Mouse (Mus musculus) left cerebral cortex, postnatal 25 days (tissue): ENCODE data around the gene Gm11032. TPM values are rescaled to one million over a fixed set of nuclear protein-coding genes. Genes with fewer than 3 reads are reported as not detected.
"Not testable (repeated sequence)": the region's sequence is repeated elsewhere in the genome, so short reads cannot be mapped to it uniquely, and the experiment has no call there.

ENCODE experiments used
- DNase-seq, 2 experiments: peaks; one replicate each; pipeline ENCODE4 v3.0.0; 2022; ENCODE audit warnings: low spot score in 2 of 2, mixed read lengths in 1 of 2
- intact Hi-C: fragments of 180-260 bp; cut with DNase I; formaldehyde crosslinking; loops from one replicate; pipeline ENCODE4 v1.15.1; 2025
- total RNA-seq, 2 experiments: library from RNA; stranded (reverse); gene quantifications; 2 replicates each; pipeline ENCODE4 v1.2.3; 2021

Gm11032 gene
- not detected for total RNA-seq

DNA sequence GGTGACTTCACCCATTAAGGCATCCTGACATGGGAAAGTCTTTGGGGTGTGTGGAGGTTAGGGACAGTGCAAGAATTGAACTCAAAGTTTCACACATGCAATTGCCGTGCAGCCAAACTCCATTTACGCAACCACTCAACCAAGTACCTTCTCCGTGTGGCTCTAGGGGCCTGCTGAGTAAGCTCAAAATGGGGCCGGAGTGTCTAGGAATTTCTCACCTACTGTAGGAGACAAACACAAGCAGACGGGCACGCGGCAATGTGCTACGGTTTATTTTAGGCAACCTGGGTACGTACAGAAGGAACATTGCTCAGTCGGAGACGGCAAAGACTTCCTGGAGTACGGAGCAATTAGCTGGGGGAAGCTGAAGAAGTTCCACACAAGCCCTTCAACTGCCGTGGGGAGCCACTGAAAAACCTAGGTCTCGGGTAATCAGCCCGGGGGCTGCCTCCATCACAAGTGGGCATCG, at the start of gene Gm11032:
Gene Gm11032 (plus strand): TSS at position 51 of the 469 bp plus-strand sequence.
- DNase-seq: peak; percentile 43 to 73
- intact Hi-C loops: no loop called here

DNA sequence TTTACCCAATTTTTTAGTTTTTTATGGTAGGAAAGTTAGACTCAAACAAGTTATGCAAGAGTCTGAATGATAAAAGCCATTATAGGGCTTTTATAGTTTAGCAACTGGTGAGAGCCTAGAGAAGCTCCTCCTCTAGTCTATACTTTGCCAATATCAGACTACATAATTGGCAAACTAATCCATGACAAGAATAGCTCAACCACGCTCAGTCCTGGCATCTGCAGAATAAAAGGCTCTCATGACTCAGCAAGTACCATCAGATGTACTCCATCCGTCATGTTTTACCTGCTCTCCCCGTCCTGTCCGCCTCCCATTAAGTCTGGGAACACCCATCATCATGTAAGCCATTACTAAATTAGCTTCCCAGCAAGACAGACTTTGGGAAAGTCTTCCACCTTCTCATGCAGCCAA, 48.4 kb upstream of the Gm11032 start:
- peak; percentile 24 to 57 for DNase-seq
- intact Hi-C loops: no loop called here

DNA sequence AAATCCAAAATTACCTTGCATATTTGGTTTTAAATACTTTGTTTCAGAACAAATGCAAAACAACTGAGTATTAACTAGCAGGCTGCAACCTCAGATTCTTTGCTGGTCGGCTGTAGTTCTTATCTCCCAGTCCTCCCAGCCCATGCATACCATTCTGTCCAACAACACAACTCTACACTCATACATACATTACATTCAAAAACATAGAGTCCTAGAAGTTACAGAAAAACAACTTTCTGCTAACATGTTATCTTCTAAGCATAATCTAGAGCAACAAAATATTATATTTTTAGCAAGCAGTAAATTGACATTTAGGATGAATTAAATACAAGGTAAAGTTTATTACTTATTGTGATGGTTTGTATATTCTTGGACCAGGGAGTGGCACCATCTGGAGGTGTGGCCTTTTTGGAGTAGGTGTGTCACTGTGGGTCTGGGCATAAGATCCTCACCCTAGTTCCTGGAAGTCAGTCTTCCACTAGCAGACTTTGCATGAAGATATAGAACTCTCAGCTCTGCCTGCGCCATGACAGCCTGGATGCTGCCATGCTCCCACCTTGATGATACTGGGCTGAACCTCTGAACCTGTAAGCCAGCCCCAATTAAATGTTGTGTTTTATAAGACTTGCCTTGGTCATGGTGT, 43.7 kb upstream of the Gm11032 start:
- intact Hi-C loops, DNase-seq: not testable (repeated sequence)

DNA sequence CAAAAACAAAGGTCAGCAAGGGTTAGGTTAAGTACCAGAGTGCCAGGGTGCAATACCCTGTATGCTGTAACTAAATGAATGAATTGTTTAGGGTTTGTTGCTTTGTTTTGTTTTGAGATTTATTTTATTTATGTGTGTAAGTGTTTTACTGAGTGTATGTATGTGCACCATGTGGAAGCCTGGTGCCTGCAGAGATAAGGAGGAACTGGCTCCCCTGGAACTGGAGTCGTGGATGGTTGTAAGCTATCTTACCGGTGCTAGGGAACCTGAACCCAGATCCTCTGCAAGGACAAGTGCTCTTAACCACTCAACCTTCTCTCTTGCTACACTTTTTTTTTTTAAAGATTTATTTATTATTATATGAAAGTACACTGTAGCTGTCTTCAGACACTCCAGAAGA, 42.8 kb upstream of the Gm11032 start:
- DNase-seq: no peak
- intact Hi-C loops: no loop called here

DNA sequence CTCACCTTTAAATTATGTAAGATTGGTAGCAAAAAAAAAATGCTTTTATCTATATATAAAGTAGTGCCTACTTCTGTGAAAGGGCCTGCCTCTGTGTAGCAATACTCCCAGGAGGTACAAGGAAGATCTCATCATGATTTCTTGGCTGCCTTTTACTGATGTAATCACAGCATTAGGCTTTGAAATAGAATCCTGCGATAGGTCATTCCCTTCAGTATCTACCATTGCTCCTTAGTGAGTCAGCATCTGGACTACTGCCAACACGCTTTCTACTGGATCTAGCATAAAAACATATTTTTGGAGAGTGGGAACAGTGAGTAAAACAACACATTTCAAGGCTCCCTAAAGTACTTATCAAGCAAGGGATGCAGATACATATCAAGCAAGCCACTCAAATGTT, 41.2 kb upstream of the Gm11032 start:
- DNase-seq: peak; percentile 45 to 67
- intact Hi-C loops: no loop called here

DNA sequence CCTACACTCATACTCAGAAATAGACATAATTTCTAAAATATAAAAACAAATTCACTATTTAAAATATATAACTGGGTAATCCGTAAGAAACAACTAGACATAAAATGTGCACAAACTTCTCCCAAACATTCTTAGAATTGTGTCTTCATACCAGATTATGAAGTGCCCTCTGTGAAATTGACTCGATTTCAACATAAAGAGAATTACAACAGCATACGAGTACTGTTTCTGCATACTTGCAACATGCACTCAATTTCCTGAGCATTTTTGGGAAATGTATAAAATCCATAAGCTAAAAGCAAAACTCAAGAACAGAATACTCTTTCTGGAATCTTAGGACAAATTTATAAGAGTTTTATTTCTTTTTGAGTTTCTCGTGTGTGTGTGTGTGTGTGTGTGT, 28.1 kb upstream of the Gm11032 start:
- intact Hi-C loops: loop anchor here (5.0 kb wide), 1 partner anchor 45 kb away; the partner anchor contains the start of gene Ascc2

DNA sequence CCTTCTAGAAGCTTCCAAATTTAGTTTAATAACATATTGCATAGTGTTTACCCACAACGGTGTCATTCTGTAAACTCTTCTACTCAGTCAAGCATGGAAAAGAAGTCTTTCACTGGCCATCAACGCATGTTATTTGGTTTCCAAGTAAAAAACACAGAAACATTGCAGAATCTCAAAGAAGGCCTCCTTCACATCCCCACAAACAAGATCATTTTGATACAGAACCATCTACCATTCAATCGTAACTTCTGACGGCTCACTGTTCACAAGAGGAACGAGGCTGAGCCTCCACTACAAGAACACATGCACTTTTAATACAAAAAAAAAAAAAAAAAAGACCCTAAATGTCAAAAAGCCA, 26.4 kb upstream of the Gm11032 start:
- intact Hi-C loops: loop anchor here (5.0 kb wide), 1 partner anchor 44 kb away; the partner anchor contains the start of gene Ascc2
- DNase-seq: no peak

More for the DNA sequence above, 28.1 kb upstream of the Gm11032 start:
- no peak for DNase-seq

DNA sequence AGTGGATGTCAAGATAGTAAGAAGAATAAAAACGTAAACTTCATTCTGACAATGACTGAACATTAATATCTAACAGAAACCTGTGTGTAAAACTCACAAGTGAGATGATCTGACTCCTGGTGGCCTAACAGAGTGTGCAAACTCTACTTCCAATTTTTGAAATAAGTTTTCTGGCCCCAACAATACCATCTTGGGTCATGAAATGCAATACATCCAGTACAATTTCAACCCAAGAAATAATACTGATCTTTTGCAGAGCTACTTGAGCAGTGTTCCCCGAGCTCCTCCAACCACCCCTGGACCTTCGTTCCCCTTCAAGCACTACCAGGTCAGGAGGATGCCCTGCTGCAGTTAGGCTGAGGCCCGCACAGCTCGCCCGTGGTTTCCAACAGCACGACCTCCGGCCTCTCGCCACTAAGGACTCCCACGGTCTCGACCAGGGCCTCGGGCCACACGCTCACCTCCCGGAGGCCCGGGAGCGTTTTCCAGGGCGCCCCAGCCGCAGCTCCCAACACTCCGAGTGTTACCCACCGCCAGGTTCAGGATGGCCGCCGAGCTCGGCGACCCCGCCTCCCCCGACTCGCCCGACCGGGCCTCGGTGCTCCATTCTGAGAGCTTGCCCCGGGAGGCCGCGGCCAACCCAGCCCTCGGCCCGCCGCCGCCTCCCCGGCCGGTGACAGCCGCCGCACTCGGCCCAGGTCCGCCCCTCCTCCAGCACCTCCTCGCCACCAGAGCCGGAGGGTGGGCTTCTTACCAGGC, 25.8 kb upstream of the Gm11032 start:
- intact Hi-C loops: loop anchor here (5.0 kb wide), 1 partner anchor 43 kb away; the partner anchor contains the start of gene Ascc2
- peak; percentile 21 to 27 for DNase-seq

DNA sequence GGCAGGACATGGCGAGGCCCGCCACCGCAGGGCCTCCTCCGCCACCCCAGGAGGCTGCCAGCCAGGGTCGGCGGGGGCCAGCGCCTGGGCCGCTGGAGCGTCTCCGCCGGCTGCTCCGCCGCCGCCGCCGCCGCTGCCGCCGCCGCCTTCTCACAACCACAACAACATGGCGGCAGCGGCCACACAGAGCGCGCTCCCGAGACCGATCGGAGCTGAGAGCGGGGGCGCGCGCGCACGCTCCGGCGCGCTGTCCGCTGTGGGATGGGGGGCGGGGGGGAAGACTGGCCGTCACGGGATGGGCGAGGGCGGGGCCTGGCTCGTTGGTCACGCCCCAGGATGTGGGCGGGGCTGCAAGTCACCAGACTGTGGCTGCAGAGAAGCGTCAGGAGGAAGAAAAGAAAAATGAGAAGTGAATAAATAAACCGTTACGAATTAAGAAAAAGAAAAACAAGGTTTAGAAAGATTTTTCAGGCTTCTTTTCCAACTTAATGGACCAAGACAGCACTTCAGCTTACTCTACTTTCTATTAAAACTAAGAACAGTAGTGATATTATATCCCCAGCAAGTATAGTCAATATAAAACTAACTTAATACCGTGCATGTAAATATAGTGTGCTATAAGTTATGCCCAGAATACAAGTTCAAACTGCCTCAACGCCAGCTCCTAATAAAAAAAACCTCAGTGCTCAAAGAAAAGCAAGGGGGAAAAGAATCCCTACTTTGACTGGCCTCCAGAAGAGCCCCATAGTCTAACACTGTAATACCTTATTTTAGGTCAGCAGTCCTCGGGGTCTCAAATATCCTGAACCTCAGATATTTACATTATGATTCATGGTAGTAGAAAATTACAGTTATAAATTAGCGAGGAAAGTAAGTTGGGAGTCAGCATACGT, 25.0 kb upstream of the Gm11032 start, which contains the start of gene Mtmr3:
Gene Mtmr3 (minus strand): TSS at position 256 of the 893 bp plus-strand sequence.
- peak; percentile 91 to 95 for DNase-seq
- intact Hi-C loops: loop anchor here (5.0 kb wide), 1 partner anchor 42 kb away; the partner anchor contains the start of gene Ascc2

DNA sequence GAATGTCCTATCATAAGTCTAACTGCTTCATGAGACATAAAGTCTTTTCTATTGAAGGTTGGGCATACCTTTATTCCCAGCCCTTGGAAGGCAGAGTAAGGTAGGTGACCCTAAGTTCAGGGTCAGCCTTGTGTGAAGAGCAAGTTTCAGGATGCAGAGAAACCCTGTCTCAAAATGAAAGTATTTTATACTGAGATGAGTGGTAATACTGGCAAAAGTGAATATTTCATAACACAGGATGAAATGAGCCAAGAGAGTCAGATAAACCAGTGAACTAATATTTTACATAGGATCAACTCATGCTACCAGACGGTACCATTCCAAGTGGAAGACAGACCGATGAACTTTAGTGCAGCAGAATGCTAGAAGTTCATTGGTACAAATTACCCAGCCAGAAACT, 21.5 kb upstream of the Gm11032 start:
- intact Hi-C loops: no loop called here
- no peak for DNase-seq

DNA sequence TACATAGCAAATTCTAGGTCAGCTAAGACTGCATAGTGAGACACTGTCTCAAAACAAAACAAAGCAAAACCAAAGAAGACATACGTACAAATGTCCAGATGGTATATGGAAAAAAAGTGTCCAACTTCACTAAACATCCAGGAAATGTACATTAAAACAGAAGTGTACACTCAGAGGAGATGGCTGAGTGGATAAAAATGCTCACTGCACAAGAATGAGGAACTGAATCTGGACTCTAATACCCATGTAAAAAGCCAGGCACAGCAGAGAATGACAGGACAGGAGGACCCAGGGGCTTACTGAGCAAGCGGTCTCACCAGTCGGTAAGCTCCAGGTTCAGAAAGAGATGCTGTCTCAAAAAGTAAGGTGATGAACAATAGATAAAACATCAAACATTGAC, 20.0 kb upstream of the Gm11032 start:
- intact Hi-C loops: no loop called here
- DNase-seq: no peak

DNA sequence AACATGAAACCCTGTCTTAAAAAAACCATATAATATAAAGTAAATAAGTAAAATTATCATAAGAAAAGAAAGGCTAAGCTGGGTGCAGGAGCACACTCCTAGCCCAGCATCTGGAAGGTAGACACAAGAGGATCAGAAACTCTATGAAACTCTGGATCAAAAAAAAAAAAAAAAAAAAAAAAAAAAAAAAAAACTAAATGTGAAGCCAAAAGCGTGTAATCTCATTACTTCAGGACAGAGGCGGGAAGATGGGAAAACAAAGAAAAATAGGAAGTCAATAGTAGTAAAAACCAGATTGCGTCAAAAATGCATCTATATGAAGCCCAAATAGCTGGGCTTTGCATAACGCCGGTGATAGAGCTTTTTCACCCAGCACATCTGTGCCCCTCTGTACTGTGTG, 18.0 kb upstream of the Gm11032 start:
- no peak for DNase-seq
- intact Hi-C loops: no loop called here

DNA sequence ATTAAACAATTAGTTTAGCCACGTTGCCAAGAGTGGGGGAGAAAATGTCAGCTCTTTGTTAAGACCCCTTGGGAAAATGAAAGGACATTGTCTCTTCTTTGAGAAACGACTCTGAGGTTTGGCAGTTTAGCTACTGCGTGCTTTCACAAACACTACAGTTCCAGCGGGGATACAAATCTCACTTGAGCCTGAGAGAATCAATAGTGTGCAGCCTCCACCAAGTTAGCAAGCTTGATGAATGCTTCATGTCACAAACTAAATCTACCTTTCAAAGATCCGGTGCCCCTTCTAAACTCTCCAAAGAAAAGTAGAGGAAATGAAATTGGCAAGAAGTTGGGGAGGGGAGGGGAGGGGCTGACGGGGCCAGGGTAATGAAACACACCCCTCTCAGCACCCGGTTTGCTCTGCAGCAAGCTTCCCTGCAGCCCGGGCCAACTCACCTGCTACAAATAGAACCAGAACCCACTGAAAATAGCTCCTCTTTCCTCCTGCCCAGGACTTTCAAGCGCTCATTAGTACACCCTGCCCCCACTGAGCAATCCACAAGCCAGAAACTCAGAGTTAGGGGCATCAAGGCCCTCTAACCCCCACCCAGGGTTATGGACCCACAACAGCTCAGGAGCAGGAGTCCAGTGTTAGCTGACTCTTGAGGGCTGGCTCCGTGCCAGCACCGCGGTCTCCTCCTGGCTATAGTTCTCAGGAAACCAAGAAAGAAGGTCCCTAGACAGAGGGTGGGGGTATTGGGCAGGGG, 17.0 kb upstream of the Gm11032 start:
- DNase-seq: no peak
- intact Hi-C loops: no loop called here

DNA sequence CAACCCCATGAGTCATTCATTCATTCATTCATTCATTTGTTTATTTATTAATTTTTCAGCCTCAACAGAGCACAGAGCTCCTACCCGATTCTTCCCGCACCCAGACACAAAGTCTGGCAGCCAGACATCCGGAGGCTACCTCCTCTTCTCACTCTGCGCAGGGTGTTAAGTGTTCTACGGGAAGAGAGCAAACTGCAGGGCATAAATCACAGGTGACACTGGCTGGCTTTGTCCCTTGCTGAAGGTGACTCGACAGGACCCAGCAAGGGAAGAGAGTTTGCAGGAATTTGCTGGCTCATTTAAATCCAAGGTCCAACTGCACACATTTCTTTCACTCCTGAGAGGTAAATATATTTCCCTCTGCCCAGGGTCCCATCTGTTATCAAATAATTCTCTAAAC, 15.4 kb upstream of the Gm11032 start:
- DNase-seq: no peak
- intact Hi-C loops: no loop called here

DNA sequence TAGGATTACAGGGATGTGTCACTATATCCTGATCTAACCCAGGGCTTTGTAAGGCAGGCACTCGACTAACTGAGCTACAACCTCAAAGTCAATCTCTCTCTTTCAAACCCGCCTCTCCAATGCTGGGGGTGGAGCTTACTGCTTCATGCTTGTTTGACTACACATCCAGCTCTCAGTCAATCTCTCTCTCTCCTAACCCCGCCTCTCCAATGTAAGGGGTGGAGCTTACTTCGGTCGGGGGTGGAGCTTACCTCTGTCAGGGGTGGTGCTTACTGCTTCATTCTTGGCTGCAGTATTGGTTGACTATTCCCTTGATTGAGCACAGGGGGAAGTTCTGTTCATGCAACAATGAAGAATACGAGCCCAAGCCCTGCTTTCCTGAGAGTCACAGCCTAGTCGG, 14.5 kb upstream of the Gm11032 start:
- DNase-seq: no peak
- intact Hi-C loops: no loop called here

DNA sequence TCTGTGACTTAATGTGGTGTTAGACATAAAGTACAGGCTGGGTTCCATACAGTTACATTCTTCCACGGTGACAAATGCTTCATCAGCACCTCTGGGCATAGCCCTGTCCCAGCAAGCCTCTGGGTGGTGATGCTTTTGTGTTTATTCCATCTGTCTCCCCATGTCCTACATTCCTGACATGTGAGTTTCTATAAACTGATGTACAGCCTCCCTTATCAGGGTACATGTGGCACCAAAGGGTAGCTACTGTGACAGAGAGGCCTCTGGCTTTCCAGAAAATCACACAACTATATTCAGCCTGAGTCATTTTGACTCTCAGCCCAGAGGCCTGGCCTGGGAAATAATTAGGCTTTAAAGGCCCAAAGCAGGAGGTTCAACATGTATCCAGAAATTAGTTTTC, 13.3 kb upstream of the Gm11032 start:
- intact Hi-C loops: no loop called here

DNA sequence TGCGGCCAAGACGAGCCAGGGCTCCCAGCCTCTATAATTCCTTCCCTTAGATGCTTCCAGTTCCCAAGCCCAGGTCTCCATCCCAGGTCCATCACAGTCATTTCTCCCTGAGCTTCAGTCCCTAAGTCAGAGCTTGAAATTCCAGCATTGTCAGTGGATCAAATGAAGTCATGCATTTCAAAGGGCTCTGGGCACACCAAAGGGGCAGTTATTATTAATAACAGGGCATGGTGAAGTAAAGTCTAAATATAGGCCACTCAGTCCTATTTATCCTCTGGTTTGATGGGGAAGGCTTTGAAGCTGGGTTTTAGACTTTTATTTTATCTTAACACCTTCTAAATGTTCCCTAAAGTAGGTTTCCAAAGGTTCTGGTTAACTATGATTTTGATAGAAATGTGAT, 8.0 kb upstream of the Gm11032 start:
- no peak for DNase-seq
- intact Hi-C loops: no loop called here

More for the DNA sequence above, 13.3 kb upstream of the Gm11032 start:
- DNase-seq: no peak

DNA sequence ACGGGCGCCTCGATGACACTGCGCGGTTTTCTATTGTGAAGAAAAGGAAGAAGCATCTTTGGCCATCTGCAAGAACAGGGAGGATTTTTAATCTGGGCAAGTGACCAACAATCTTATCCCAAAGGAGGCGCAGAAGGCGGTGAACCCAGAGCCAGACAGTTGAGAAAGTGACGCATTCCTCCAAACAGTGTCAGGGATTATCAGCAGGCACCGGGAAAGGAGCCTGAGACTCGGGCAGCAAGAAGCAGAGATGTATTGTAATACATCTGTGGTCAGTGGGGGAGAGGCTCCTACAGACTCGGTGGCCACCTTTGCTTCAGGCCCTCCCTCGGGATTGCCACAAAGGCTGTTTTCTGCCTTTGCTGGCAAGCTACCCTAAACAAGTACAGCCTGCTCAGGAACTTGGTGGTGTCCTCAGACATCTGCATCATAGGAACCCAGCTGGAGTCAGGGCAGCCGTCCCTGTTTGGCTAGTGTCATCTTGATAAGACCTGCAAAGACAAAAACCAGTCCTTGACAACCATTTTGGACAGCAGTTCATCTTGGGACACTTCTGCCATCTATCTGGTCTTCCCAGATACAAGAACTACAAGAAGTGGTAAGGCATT, 738 bp downstream of the Gm11032 start:
- intact Hi-C loops: no loop called here
- peak in 1 of 2 experiments; percentile 15 for DNase-seq

DNA sequence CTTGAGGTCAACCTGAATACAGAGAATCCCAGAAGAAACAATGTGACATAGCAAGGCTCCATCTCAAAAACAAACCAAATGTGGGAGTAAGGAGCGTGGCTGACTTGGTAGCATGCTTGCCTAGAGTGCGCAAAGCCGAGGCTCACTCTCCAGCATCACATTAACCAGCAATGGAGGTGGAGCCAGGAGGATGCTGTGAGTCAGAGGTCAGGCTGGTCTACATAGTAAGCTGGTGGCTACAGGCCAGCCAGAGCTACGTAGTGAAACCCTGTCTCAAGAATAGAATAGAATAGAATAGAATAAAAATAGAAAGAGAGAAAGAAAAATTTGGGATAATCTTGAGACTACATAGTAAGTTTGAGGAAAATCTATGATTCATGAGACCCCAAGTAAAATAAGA, 2.0 kb downstream of the Gm11032 start:
- intact Hi-C loops: no loop called here
- DNase-seq: no peak
